Mouse (Mus musculus) cortical plate, adult 2 months (tissue): ENCODE data around the gene Fgfr2.

ENCODE experiments used
- CTCF ChIP-seq: fragments of 200-500 bp; IDR thresholded peaks from 2 replicates; pipeline ENCODE4 v1.5.1; 2011; ENCODE audit warnings: mild to moderate bottlenecking, control low read depth, low read length; ENCODE audit not compliant: insufficient read depth; ENCODE audit errors: extremely low read depth
- POLR2A ChIP-seq: fragments of 200-500 bp; IDR thresholded peaks from 2 replicates; pipeline ENCODE4 v1.6.1; 2011; ENCODE audit warnings: mild to moderate bottlenecking, low read length, control low read depth; ENCODE audit not compliant: insufficient read depth; ENCODE audit errors: extremely low read depth

DNA sequence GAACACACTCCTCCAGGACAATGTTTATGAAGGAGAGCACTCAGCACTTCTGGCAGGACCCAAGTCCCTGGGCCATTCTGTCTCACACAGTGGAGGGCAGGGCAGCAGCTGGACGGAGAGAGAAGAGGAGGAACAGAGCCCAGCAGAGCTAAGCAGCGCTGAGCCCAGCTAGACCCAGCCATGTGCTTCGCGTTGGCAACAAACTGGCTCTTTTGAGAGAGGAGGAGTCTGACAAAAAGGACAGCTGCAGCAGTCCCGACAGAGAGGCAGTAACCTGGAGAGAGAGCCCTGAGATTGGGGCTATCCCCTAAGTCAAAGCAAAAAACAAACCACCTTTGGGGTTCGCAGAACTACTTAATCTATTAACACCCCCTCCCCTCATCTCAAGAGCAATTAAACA is 312.8 kb downstream of the Fgfr2 start:
- TF ChIP-seq CTCF: no peak
- peak; percentile 42; the same call in 1 of the 2 replicates for TF ChIP-seq POLR2A
